Mouse (Mus musculus): ENCODE measurements around the gene Mrpl54. TPM values are rescaled to one million over a fixed set of nuclear protein-coding genes. Genes with fewer than 3 reads are reported as not detected.

Mrpl54 gene
- polyA plus RNA-seq, 1 experiment from 2014 or later: 110 TPM

GRCm38 (mm10) chr10:81247804-81248203 lies 18.9 kb downstream of the Mrpl54 start:
- peaks cover 18% of the 10 kb centered on the region for H3K27me3 ChIP-seq (ENCODE audit: insufficient read depth, low read length)
- no peak overlapping the region for H3K4me3 ChIP-seq (ENCODE audit: low read depth, low read length)
- H3K9me3 ChIP-seq (ENCODE audit: low read length): no peaks in the 10 kb centered on the region
- ATAC-seq (peak; percentile 65), DNase-seq (no peak)
- no peak overlapping the region; the same call in 1 of the 2 replicates for H3K27ac ChIP-seq (ENCODE audit: low read depth)
- H3K4me2 ChIP-seq (ENCODE audit: low read depth, low read length): no peak overlapping the region
- TF ChIP-seq EP300 (IDR thresholded peaks at IDR 0.05; ENCODE audit: low read depth) (no peak), CTCF (IDR thresholded peaks at IDR 0.05; ENCODE audit: low read depth) (no peak)
- H3K9ac ChIP-seq (replicated peaks): no peak overlapping the region
- 77% methylated on average over 2 of the region's 2 CpGs for WGBS (ENCODE audit: insufficient replicate concordance)
- no peaks in the 10 kb centered on the region for H3K36me3 ChIP-seq (replicated peaks; ENCODE audit: insufficient read depth, low read length)
- peaks cover 19% of the 10 kb centered on the region for H3K4me1 ChIP-seq (ENCODE audit: insufficient read depth)

- TF ChIP-seq EP300 (IDR thresholded peaks at IDR 0.05; ENCODE audit: low read depth) (no peak), CTCF (IDR thresholded peaks at IDR 0.05; ENCODE audit: low read depth) (no peak)
- Histone ChIP-seq H3K36me3 (replicated peaks; ENCODE audit: insufficient read depth, low read length) (no peaks in the 10 kb centered on the region), H3K4me1 (ENCODE audit: insufficient read depth) (peaks cover 14% of the 10 kb centered on the region), H3K4me2 (ENCODE audit: low read depth, low read length) (no peak overlapping the region), H3K9ac (replicated peaks) (no peak overlapping the region), H3K27me3 (ENCODE audit: insufficient read depth, low read length) (peaks cover 18% of the 10 kb centered on the region), H3K9me3 (ENCODE audit: low read length) (no peaks in the 10 kb centered on the region), H3K4me3 (ENCODE audit: low read depth, low read length) (no peak overlapping the region), H3K27ac (ENCODE audit: low read depth) (no peak overlapping the region)
- ATAC-seq: no peak
- WGBS (ENCODE audit: insufficient replicate concordance): 85% methylated on average over 6 of the region's 6 CpGs
- DNase-seq: no peak
Measured at GRCm38 (mm10) chr10:81245166-81245565, 21.6 kb downstream of the Mrpl54 start.

GRCm38 (mm10) chr10:81244595-81244994 lies 22.1 kb downstream of the Mrpl54 start:
- 9% methylated on average over 17 of the region's 17 CpGs for WGBS (ENCODE audit: insufficient replicate concordance)
- peak; percentile 55 for ATAC-seq

GRCm38 (mm10) chr10:81244146-81244545 lies 22.6 kb downstream of the Mrpl54 start:
- ATAC-seq (no peak), DNase-seq (no peak)
- Histone ChIP-seq H3K9ac (replicated peaks) (no peak overlapping the region), H3K27me3 (ENCODE audit: insufficient read depth, low read length) (peaks cover 28% of the 10 kb centered on the region), H3K36me3 (replicated peaks; ENCODE audit: insufficient read depth, low read length) (no peaks in the 10 kb centered on the region), H3K9me3 (ENCODE audit: low read length) (no peaks in the 10 kb centered on the region), H3K27ac (ENCODE audit: low read depth) (no peak overlapping the region), H3K4me1 (ENCODE audit: insufficient read depth) (peaks cover 7% of the 10 kb centered on the region; the same call in 1 of the 2 replicates), H3K4me3 (ENCODE audit: low read depth, low read length) (no peak overlapping the region), H3K4me2 (ENCODE audit: low read depth, low read length) (no peak overlapping the region)
- TF ChIP-seq EP300 (IDR thresholded peaks at IDR 0.05; ENCODE audit: low read depth) (no peak), CTCF (IDR thresholded peaks at IDR 0.05; ENCODE audit: low read depth) (no peak)
- WGBS (ENCODE audit: insufficient replicate concordance): 72% methylated on average over 4 of the region's 4 CpGs

More at GRCm38 (mm10) chr10:81244595-81244994, 22.1 kb downstream of the Mrpl54 start:
- Histone ChIP-seq H3K9me3 (ENCODE audit: low read length) (no peaks in the 10 kb centered on the region), H3K9ac (replicated peaks) (no peak overlapping the region), H3K36me3 (replicated peaks; ENCODE audit: insufficient read depth, low read length) (no peaks in the 10 kb centered on the region), H3K4me3 (ENCODE audit: low read depth, low read length) (no peak overlapping the region), H3K4me2 (ENCODE audit: low read depth, low read length) (no peak overlapping the region), H3K4me1 (ENCODE audit: insufficient read depth) (peaks cover 9% of the 10 kb centered on the region), H3K27me3 (ENCODE audit: insufficient read depth, low read length) (peaks cover 24% of the 10 kb centered on the region), H3K27ac (ENCODE audit: low read depth) (no peak overlapping the region)
- TF ChIP-seq CTCF (IDR thresholded peaks at IDR 0.05; ENCODE audit: low read depth): peak; percentile 98
- TF ChIP-seq EP300 (IDR thresholded peaks at IDR 0.05; ENCODE audit: low read depth): no peak
- peak; percentile 89 for DNase-seq

- Histone ChIP-seq H3K27me3 (ENCODE audit: insufficient read depth, low read length) (peaks cover 30% of the 10 kb centered on the region), H3K27ac (ENCODE audit: low read depth) (no peak overlapping the region), H3K4me2 (ENCODE audit: low read depth, low read length) (no peak overlapping the region), H3K4me1 (ENCODE audit: insufficient read depth) (peaks cover 2% of the 10 kb centered on the region; the same call in 1 of the 2 replicates), H3K9ac (replicated peaks) (no peak overlapping the region), H3K36me3 (replicated peaks; ENCODE audit: insufficient read depth, low read length) (no peaks in the 10 kb centered on the region), H3K9me3 (ENCODE audit: low read length) (no peaks in the 10 kb centered on the region), H3K4me3 (ENCODE audit: low read depth, low read length) (no peak overlapping the region)
- TF ChIP-seq EP300 (IDR thresholded peaks at IDR 0.05; ENCODE audit: low read depth): no peak
- TF ChIP-seq CTCF (IDR thresholded peaks at IDR 0.05; ENCODE audit: low read depth): no peak
- DNase-seq (no peak), ATAC-seq (no peak)
- WGBS (ENCODE audit: insufficient replicate concordance): 88% methylated on average over 16 of the region's 16 CpGs
Measured at GRCm38 (mm10) chr10:81242021-81242420, 24.7 kb downstream of the Mrpl54 start.

GRCm38 (mm10) chr10:81240876-81241275 lies 25.9 kb downstream of the Mrpl54 start:
- no peak overlapping the region for H3K4me3 ChIP-seq (ENCODE audit: low read depth, low read length)
- H3K4me1 ChIP-seq (ENCODE audit: insufficient read depth): peaks cover 2% of the 10 kb centered on the region; the same call in 1 of the 2 replicates
- no peaks in the 10 kb centered on the region for H3K9me3 ChIP-seq (ENCODE audit: low read length)
- no peak for ATAC-seq
- TF ChIP-seq EP300 (IDR thresholded peaks at IDR 0.05; ENCODE audit: low read depth): no peak
- peak; percentile 69 for TF ChIP-seq CTCF (IDR thresholded peaks at IDR 0.05; ENCODE audit: low read depth)
- H3K9ac ChIP-seq (replicated peaks): no peak overlapping the region
- no peak overlapping the region for H3K4me2 ChIP-seq (ENCODE audit: low read depth, low read length)
- DNase-seq: peak; percentile 77
- 21% methylated on average over 13 of the region's 13 CpGs for WGBS (ENCODE audit: insufficient replicate concordance)
- H3K27ac ChIP-seq (ENCODE audit: low read depth): no peak overlapping the region
- H3K27me3 ChIP-seq (ENCODE audit: insufficient read depth, low read length): peaks cover 30% of the 10 kb centered on the region
- H3K36me3 ChIP-seq (replicated peaks; ENCODE audit: insufficient read depth, low read length): no peaks in the 10 kb centered on the region
